Mouse (Mus musculus) testis, adult 2 months (tissue): ENCODE measurements around the gene Kdr.

Experiments
- CTCF ChIP-seq: fragments of 200-500 bp; IDR thresholded peaks from 2 replicates; pipeline ENCODE4 v1.5.1; 2012; ENCODE audit warnings: low read depth, mild to moderate bottlenecking, inconsistent platforms, low read length, moderate library complexity; ENCODE audit not compliant: control insufficient read depth, insufficient read depth, insufficient replicate concordance
- POLR2A ChIP-seq: fragments of 200-500 bp; IDR thresholded peaks from 2 replicates; pipeline ENCODE4 v1.6.1; 2012; ENCODE audit warnings: low read depth, mild to moderate bottlenecking, inconsistent platforms, low read length, moderate library complexity; ENCODE audit not compliant: control insufficient read depth

GRCm38 (mm10) chr5:75956526-75956925 is 21.7 kb downstream of the Kdr start:
- no peak for TF ChIP-seq POLR2A
- TF ChIP-seq CTCF, result no peak
